Mouse (Mus musculus): ENCODE data around the gene Tnrc6c.

DNA sequence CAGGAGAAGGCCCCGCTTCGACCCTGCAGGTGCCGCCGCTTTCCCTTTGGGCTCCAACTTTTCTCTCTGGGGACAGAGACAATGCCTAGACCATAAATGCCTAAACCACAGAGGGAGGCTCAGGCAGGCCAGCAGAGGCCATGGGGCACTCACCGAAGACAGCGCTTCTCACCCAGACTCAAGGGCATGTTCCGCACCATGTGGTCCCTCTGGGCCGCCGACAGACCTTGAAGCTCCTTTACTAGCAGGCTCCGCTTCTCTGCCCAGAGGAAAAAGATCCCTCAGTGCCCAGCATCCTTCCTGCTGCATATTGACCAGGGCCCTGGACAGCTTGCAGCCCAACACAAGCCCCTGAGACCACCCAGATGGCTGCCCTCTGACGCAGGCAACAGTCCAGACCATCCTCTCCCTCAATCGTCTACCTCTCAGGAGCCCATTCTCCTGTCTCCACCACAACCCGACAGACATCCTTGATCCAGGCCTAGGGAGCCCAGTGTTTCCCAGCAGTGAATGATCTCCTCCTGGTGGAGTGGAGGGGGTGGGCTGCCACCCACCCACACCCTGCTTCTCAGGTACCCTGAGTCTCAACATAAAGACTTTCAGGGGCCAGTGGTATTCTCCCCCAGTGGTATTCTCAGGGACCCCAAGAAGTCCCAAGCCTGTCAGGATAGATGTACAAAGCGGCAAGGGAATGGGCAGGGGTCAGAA lies 122.2 kb downstream of the Tnrc6c start:
- no peak for TF ChIP-seq CTCF (IDR thresholded peaks at IDR 0.05; ENCODE audit: low read depth, low read length)
- TF ChIP-seq POLR2A (IDR thresholded peaks at IDR 0.05; ENCODE audit: extremely low read depth, insufficient read depth, low read length), result no peak
